Mouse (Mus musculus) retina, adult 2 months (tissue): ENCODE measurements at regions not wholly inside any gene's neighbourhood (a gene's known extent, or its start where the extent isn't known, plus 50 kb on each side); places are given as distances from the start of the nearest gene placed in this dataset.

Experiments used
- DNase-seq: peaks from one replicate; pipeline ENCODE4 v3.0.0-alpha.2; 2012; ENCODE audit warnings: low read depth, low spot score

DNA sequence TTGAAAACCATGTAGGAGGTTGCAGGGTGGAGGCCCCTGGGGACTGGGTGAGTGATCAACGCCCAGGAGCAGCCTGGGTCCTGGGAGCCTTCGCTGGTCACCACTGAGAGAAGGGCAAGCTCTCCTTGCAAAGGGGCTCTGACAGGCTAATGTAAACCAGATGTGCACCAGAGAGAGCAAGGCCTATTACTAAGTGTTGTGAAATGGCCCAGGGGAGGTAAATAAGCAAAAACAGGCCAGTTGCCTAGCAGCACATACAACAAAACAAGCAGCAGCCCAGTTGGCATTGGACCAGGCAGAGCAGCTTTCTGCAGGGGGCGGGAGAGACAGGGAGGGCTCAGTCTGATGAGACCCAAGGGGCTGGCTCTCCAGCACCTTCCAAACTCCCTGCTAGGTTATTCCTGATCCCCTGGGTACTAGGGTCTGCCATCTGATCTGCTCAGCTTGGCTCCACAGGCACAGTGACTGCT, 239.5 kb upstream of the Fggy start:
- no peak for DNase-seq

GRCm38 (mm10) chr4:95318561-95318960, 238.7 kb upstream of the Fggy start:
- no peak for DNase-seq

DNA sequence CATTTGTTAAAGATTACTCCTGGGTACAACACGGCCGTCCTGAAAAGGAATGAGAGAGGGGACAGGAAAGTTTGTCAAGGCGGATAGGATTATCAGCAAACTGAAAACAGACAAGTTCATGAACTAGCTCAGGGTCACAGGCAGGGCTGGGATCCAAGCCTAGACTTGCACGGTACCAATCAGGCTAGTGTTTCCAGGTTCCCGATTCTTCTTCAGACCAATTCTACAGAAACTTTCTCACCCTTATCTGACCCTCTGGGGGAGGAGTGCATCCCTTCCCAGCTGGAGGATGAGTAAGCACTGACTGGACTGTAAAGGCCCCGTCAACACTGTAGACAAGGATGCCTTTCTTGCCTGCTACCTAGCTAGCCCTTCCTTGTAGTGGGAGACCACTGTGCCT, 238.3 kb upstream of the Fggy start:
- no peak for DNase-seq

GRCm38 (mm10) chr4:95325861-95326260, 231.4 kb upstream of the Fggy start:
- no peak for DNase-seq

DNA sequence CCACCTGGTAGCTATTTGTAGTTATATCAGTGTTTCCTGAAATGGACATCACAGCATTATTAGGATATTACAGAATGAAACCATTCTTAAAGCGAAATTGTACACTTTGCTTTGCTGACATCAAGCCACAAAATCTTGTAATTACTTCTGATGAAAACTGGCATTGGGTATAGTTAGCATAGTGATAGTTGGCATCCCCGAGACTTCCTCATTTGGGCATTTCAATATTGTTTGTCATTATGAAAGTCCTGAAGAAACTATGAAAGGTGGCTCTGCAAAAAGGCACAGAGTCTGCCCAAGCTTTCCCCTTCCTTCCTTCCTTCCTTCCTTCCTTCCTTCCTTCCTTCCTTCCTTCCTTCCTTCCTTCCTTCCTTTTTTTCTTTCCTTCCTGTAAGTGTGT, 217.5 kb upstream of the Fggy start:
- DNase-seq, result no peak

DNA sequence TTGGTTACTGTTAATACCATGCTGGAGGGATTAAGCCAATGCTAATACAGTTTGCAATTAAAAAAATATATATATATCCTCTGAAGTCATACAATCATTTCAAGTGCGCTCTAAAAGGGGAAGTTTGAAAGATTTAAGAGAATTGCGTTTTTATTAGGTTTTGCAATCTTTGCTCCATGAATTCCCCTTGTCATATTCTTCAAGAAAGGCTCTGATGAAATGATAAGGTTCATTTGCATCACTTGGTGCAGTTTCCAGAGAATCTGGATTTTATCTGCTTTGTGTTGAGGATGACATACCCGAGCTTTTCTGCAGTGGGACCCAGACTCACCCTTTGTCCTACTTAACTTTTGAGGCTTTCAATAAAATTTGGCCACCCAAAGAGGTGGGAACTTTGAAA, 216.4 kb upstream of the Fggy start:
- no peak for DNase-seq

- DNase-seq, result no peak
Measured at GRCm38 (mm10) chr4:95346722-95347197, 210.5 kb upstream of the Fggy start.

DNA sequence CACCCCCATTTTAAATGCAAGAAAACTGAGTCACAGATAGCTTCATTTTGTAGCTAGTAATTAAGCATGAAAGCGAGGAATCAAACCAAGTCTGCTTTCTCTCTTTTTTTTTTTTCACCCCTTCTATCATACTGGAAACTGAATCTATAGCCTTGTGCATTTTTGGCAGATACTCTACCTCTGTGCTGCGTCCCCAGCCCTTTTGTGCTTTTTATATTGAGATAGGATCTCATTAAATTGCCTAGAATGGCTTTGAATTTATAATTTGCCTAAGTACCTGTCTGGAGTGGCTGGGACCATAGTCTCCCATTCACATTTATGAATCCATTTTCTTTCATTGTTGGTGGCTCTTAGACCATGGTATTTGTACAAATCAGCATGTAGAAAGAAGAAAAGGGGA, 209.9 kb upstream of the Fggy start:
- DNase-seq, result no peak

DNA sequence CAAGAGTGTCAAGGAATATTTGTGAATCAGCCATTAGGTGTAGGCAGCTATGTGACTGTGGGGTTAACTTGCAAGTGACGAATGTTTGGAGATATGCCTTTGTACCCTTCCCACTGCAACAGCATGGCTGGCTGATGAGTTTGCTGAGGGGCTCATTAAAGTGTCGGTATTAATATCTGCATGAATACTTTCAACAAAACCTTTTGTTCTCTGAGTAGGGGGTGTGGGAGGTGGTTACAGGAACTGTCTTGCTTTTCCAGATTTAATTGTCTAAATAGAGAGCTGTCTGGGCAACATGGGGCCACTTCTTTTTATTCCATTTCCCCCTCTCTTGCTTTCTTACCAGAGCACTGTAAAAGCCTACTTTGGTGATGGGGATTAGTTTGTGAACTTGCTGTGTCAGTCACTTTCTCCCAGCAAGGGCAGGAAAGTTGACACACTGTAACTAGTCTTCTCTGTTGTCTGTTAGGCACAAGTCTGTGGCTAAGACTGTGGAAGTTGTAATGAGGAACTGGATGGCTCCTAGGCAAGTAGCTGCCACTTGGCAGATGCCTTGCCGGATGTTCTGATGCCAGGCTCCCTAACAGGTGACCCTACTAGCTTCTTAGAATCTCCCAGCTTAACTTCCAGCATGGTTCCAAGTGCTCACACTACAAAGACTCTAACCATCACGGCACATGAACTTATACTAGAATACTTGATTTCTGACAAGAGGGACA, 208.7 kb upstream of the Fggy start:
- no peak for DNase-seq

DNA sequence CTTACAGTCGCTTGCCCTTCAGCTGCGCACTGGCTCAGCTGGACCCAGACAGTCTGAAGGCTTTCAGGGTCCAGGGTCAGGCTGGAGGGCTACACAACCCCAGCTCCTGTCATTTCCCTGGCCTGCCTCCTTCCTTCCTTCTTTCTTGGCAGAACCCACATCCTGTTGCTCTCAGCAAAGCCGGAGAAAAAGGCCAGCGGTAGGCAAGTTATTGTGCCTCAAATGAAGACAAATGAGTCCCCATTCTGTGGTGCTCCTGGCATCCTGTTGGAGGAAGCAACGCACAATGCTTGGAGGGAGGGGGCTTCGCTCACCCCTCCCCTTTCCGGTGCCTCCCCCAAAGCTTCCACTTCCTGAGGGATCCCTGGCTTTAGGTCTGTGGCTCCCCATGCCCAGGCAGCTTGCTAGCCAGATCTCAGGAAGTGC, 203.4 kb upstream of the Fggy start:
- no peak for DNase-seq

DNA sequence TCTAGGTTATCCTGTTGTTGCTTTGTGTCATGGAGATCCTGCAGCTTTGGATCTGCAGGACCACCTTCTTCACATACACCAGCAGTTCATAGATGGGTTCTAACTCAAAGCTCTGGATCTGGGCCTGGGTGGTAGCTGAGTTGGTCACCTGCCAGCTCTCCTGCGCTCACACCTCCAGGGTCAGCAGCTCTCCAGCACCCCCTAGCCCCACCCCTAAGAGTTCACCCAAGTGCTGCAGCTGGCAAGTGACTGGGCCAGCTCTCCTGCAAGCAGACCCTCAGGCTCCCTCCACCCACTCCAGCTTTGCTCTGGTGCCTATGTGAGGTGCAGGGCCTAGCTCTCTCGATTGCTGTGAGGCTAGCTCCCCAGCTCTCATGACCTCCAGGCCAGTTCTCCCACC, 198.6 kb upstream of the Fggy start:
- DNase-seq, result no peak

GRCm38 (mm10) chr4:95360336-95360967, 196.9 kb upstream of the Fggy start:
- no peak for DNase-seq

DNA sequence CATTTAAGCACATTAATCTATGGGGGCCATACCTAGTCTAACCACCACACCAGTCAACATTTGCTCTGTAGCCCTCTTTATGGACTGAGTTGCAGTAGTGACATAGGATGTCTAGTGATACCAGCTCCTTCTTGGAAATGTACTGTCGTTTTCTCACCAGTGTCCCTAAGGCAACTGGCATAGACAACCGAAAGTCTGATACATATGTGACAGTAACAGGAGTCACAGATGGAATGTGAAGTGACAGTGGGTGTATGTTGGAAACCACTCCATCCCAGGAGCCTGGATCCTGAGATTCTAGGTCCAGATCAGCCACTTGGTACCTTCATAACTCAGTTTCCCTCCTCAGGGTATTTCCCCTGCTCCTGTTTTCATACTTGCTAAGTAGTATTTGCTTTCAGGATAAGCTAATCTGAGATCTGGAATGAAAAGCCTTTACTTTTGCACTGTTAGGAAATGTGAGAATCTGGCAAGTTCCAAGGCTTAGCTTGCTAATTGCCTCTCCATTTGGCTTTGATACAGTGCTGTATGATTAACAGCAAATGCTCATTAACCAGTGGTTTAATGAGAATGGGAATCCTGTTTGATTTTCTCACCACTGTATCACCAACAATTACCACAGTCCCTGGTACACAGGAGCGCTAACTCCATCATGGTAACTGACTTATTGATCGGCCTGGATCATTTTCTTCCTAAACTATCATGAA, 192.8 kb upstream of the Fggy start:
- no peak for DNase-seq

DNA sequence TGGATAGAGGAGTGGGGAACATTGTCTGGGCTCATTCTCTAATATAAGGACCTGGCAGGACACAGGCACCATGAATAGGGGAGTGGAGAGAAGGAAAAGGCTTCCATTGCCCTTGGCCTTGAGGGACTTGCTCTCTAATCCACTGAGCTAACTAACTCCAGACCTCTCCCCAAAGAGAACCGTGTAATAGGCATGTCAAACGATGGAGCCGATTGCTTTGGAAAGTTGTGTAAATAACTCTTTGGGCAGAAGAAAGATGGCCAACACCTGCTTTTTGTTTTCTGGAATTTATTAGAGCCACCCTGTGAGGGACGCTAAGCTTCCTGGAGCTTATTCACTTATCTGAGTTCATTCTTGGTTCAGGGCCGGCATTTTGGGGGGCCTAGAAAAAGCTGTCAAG, 180.9 kb upstream of the Fggy start:
- DNase-seq, result no peak

DNA sequence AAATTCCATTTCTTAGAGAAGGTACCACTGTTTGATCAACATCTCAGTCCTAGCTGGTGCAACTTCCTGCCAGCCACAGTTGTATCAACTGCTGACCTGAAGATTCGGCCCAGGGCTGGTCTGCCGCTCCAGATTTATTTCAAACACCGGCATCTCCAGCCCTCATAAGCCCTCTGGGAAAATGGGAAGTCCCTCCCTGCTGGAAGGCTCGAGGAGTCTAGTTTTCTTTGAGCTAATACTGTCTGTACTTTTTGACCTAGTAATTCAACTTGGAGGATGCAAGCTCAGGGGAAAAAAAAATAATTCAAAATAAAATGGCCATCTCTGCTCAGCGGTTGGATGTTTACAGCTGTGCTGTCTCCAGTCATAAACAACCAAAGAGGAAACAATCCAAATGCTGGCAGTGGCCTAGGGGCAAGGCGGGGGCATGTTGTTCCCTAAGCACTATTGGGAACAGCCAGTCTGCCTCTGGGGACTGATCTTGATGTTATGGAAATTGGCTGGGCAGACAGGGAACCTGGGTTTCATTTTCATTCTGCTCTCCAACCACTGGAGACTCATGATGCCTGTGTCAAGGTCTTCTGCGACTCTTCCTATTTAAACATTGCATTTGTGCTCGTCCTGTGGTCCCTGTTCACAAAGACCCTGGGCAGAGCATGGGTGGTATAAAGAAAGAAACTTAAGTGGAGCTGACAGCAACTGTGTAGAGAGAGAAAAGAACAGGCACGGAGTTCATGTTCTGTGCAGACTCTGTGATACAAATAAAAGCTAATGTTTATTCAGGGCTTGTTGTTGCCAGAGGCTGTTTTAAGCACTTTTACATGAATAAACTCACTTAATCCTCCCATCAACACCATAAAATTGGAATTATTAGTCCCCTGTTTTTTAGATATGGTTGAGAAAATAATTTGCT, 179.8 kb upstream of the Fggy start:
- no peak for DNase-seq

- no peak for DNase-seq
Measured at GRCm38 (mm10) chr4:95378645-95379044, 178.7 kb upstream of the Fggy start.

GRCm38 (mm10) chr4:95383216-95383892, 174.0 kb upstream of the Fggy start:
- no peak for DNase-seq

DNA sequence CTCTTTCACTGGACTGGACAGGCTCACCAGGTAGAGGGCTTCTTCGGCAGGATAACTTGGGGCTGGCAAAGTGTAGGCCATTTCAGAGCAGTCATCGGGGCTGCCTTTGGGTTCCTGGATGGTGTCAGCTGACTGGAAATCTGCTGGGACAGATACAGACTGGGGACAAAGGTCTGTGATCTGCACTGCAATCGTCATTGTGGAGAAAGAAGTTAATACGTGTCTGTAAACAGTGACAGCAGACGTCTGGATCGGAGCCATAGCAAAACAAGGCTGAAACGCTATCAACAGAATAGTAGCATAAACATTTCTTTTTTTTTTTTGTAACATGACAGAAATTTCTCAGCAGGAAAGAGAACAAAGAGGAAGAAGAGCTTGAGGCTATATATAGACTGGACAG, 171.8 kb upstream of the Fggy start:
- no peak for DNase-seq

DNA sequence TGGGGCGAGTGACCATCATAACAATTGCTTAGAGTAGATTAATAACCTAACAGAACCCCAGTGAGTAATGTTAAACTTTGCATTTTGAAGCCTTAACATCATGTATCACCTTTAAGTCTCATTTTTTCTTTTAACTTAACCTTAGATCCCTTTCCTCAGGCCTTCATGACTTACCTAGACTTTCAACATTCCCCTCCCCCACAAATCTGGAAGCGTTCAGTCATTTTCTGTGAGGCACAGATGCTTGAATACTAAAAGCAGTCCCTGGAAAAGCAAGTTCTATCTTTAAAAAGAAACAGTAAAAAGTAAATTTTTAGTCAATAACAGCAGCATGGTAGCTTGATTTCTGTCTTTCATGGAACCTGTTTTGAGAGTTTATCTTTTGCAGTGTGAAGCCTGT, 171.3 kb upstream of the Fggy start:
- DNase-seq, result no peak

DNA sequence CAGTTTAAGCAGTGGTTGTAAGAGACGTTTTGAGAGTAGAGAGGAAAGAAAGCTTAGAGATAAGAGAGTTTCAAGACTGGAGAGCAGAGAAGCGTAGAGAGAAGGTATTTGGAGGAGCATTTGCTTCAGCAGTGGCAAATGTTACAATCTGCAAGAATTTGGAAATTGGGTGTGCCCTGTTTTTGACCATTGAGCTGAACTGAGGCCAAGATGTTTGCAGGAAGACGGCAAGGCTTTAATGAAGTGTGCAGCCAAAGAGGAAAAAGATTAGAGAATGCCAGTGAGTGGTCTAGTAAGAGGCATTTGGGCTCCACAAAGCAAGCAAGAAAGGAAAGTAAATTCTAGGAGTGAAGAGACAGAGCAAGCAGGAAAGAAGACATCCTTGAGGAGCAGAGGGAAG, 168.8 kb upstream of the Fggy start:
- no peak for DNase-seq

DNA sequence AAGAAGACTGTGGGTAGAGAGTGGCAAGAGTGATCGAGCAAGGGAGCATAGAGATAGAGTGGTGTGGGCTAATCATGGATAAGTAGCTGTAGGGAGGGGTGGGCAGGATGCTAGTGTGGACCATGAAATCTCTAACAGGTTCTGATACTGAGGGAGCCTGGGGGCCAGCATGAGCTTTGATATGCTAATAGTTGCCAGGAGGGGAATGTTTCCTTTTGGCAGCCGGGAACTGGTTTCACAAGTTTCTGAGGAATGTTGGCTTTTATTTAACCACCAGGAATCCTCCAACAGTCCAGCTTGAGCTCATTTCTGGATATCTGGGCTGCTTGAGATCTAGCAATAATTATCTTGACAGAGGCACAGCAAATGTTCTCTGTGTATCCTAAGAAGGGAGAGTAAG, 167.7 kb upstream of the Fggy start:
- no peak for DNase-seq
